Mouse (Mus musculus): Measurements from ENCODE around the gene Pdzrn3. TPM values are rescaled to one million over a fixed set of nuclear protein-coding genes. Genes with fewer than 3 reads are reported as not detected.

Gene Pdzrn3
- polyA plus RNA-seq, 1 experiment from 2014 or later: 20.2 TPM

GRCm38 (mm10) chr6:101363904-101364303 is 13.8 kb downstream of the Pdzrn3 start:
- Histone ChIP-seq H3K27ac (no peak overlapping the region), H3K4me3 (no peak overlapping the region), H3K4me1 (peaks cover 5% of the 10 kb centered on the region; the same call in 1 of the 2 replicates), H3K4me2 (no peak overlapping the region), H3K36me3 (replicated peaks) (no peaks in the 10 kb centered on the region), H3K27me3 (replicated peaks) (no peaks in the 10 kb centered on the region; the same call in 1 of the 2 replicates), H3K9me3 (no peaks in the 10 kb centered on the region), H3K9ac (no peak overlapping the region)
- WGBS: 82% methylated on average over 5 of the region's 5 CpGs
- no peak for ATAC-seq (replicated peaks)

GRCm38 (mm10) chr6:101362728-101363127 is 15.0 kb downstream of the Pdzrn3 start:
- H3K4me3 ChIP-seq: no peak overlapping the region
- no peak for ATAC-seq (replicated peaks)
- WGBS: 85% methylated on average over 5 of the region's 5 CpGs
- H3K9ac ChIP-seq: no peak overlapping the region
- H3K27ac ChIP-seq: no peak overlapping the region
- H3K4me1 ChIP-seq: peaks cover 5% of the 10 kb centered on the region; the same call in 1 of the 2 replicates
- no peak overlapping the region for H3K4me2 ChIP-seq
- no peaks in the 10 kb centered on the region for H3K9me3 ChIP-seq
- H3K36me3 ChIP-seq (replicated peaks): no peaks in the 10 kb centered on the region
- peaks cover 2% of the 10 kb centered on the region; the same call in 1 of the 2 replicates for H3K27me3 ChIP-seq (replicated peaks)

- Histone ChIP-seq H3K27me3 (replicated peaks) (peaks cover 2% of the 10 kb centered on the region; the same call in 1 of the 2 replicates), H3K4me1 (peaks cover 2% of the 10 kb centered on the region; the same call in 1 of the 2 replicates), H3K4me2 (no peak overlapping the region), H3K9me3 (no peaks in the 10 kb centered on the region), H3K36me3 (replicated peaks) (no peaks in the 10 kb centered on the region), H3K27ac (no peak overlapping the region), H3K4me3 (no peak overlapping the region), H3K9ac (no peak overlapping the region)
- WGBS: 82% methylated on average over 4 of the region's 4 CpGs
- no peak for ATAC-seq (replicated peaks)
Observed at GRCm38 (mm10) chr6:101362268-101362667, 15.4 kb downstream of the Pdzrn3 start.

- Histone ChIP-seq H3K36me3 (replicated peaks) (no peaks in the 10 kb centered on the region), H3K4me2 (no peak overlapping the region), H3K4me3 (no peak overlapping the region), H3K4me1 (no peaks in the 10 kb centered on the region), H3K9ac (no peak overlapping the region), H3K9me3 (no peaks in the 10 kb centered on the region), H3K27ac (no peak overlapping the region), H3K27me3 (replicated peaks) (0 out of 2 replicates have a peak, but pooled peaks cover 2% of the 10 kb centered on the region)
- ATAC-seq (replicated peaks): no peak; the same call in 1 of the 2 replicates
- WGBS: 68% methylated on average over 12 of the region's 12 CpGs
Observed at GRCm38 (mm10) chr6:101360211-101360737, 17.4 kb downstream of the Pdzrn3 start.

GRCm38 (mm10) chr6:101359646-101360045 is 18.1 kb downstream of the Pdzrn3 start:
- Histone ChIP-seq H3K27ac (no peak overlapping the region), H3K36me3 (replicated peaks) (no peaks in the 10 kb centered on the region), H3K27me3 (replicated peaks) (0 out of 2 replicates have a peak, but pooled peaks cover 2% of the 10 kb centered on the region), H3K4me3 (no peak overlapping the region), H3K9ac (no peak overlapping the region), H3K4me1 (0 out of 2 replicates have a peak, but pooled peaks cover under 1% of the 10 kb centered on the region), H3K4me2 (no peak overlapping the region), H3K9me3 (no peaks in the 10 kb centered on the region)
- WGBS: 76% methylated on average over 4 of the region's 4 CpGs
- ATAC-seq (replicated peaks): no peak

GRCm38 (mm10) chr6:101354887-101355286 is 22.8 kb downstream of the Pdzrn3 start:
- H3K27ac ChIP-seq: no peak overlapping the region

GRCm38 (mm10) chr6:101354230-101354881 is 23.3 kb downstream of the Pdzrn3 start:
- no peak overlapping the region for H3K27ac ChIP-seq
- H3K27me3 ChIP-seq (replicated peaks): 0 out of 2 replicates have a peak, but pooled peaks cover 2% of the 10 kb centered on the region
- ATAC-seq (replicated peaks): peak; percentile 68
- no peaks in the 10 kb centered on the region for H3K9me3 ChIP-seq
- 49% methylated on average over 8 of the region's 8 CpGs for WGBS
- H3K4me2 ChIP-seq: no peak overlapping the region
- H3K36me3 ChIP-seq (replicated peaks): no peaks in the 10 kb centered on the region
- peaks cover 19% of the 10 kb centered on the region for H3K4me1 ChIP-seq
- H3K4me3 ChIP-seq: no peak overlapping the region
- H3K9ac ChIP-seq: no peak overlapping the region

More at GRCm38 (mm10) chr6:101354887-101355286, 22.8 kb downstream of the Pdzrn3 start:
- H3K9ac ChIP-seq: no peak overlapping the region
- WGBS: 50% methylated on average over 1 of the region's 1 CpGs
- no peaks in the 10 kb centered on the region for H3K36me3 ChIP-seq (replicated peaks)
- H3K9me3 ChIP-seq: no peaks in the 10 kb centered on the region
- peaks cover 19% of the 10 kb centered on the region for H3K4me1 ChIP-seq
- ATAC-seq (replicated peaks): no peak
- no peak overlapping the region for H3K4me3 ChIP-seq
- H3K4me2 ChIP-seq: no peak overlapping the region
- 0 out of 2 replicates have a peak, but pooled peaks cover 2% of the 10 kb centered on the region for H3K27me3 ChIP-seq (replicated peaks)

GRCm38 (mm10) chr6:101353701-101354100 is 24.0 kb downstream of the Pdzrn3 start:
- Histone ChIP-seq H3K9me3 (no peaks in the 10 kb centered on the region), H3K4me2 (no peak overlapping the region), H3K9ac (no peak overlapping the region), H3K36me3 (replicated peaks) (no peaks in the 10 kb centered on the region), H3K4me3 (no peak overlapping the region), H3K4me1 (peaks cover 19% of the 10 kb centered on the region), H3K27ac (no peak overlapping the region), H3K27me3 (replicated peaks) (0 out of 2 replicates have a peak, but pooled peaks cover 1% of the 10 kb centered on the region)
- no peak; the same call in 1 of the 2 replicates for ATAC-seq (replicated peaks)
- WGBS: 44% methylated on average over 7 of the region's 7 CpGs

GRCm38 (mm10) chr6:101352626-101353025 is 25.1 kb downstream of the Pdzrn3 start:
- no peak for ATAC-seq (replicated peaks)
- H3K9ac ChIP-seq: no peak overlapping the region
- peaks cover 19% of the 10 kb centered on the region for H3K4me1 ChIP-seq
- H3K27ac ChIP-seq: no peak overlapping the region
- H3K36me3 ChIP-seq (replicated peaks): no peaks in the 10 kb centered on the region
- H3K9me3 ChIP-seq: no peaks in the 10 kb centered on the region
- no peak overlapping the region for H3K4me3 ChIP-seq
- H3K4me2 ChIP-seq: no peak overlapping the region
- no peaks in the 10 kb centered on the region for H3K27me3 ChIP-seq (replicated peaks)
- 43% methylated on average over 10 of the region's 10 CpGs for WGBS

- no peaks in the 10 kb centered on the region for H3K27me3 ChIP-seq (replicated peaks)
- no peak overlapping the region for H3K4me3 ChIP-seq
- H3K9ac ChIP-seq: no peak overlapping the region
- H3K27ac ChIP-seq: no peak overlapping the region
- H3K9me3 ChIP-seq: no peaks in the 10 kb centered on the region
- H3K4me1 ChIP-seq: peaks cover 19% of the 10 kb centered on the region
- no peak overlapping the region for H3K4me2 ChIP-seq
- no peak for ATAC-seq (replicated peaks)
- WGBS: 78% methylated on average over 1 of the region's 1 CpGs
- H3K36me3 ChIP-seq (replicated peaks): no peaks in the 10 kb centered on the region
Observed at GRCm38 (mm10) chr6:101351100-101351499, 26.6 kb downstream of the Pdzrn3 start.

- H3K4me1 ChIP-seq: peaks cover 19% of the 10 kb centered on the region
- H3K9ac ChIP-seq: no peak overlapping the region
- no peaks in the 10 kb centered on the region for H3K9me3 ChIP-seq
- no peaks in the 10 kb centered on the region for H3K27me3 ChIP-seq (replicated peaks)
- no peak for ATAC-seq (replicated peaks)
- H3K36me3 ChIP-seq (replicated peaks): no peaks in the 10 kb centered on the region
- H3K4me2 ChIP-seq: no peak overlapping the region
- H3K4me3 ChIP-seq: no peak overlapping the region
- WGBS: 39% methylated on average over 7 of the region's 7 CpGs
- no peak overlapping the region for H3K27ac ChIP-seq
Observed at GRCm38 (mm10) chr6:101350414-101350973, 27.2 kb downstream of the Pdzrn3 start.

- Histone ChIP-seq H3K4me2 (no peak overlapping the region), H3K27ac (no peak overlapping the region), H3K4me3 (no peak overlapping the region), H3K27me3 (replicated peaks) (no peaks in the 10 kb centered on the region), H3K36me3 (replicated peaks) (no peaks in the 10 kb centered on the region), H3K9me3 (no peaks in the 10 kb centered on the region), H3K9ac (no peak overlapping the region), H3K4me1 (peaks cover 8% of the 10 kb centered on the region)
- WGBS: 45% methylated on average over 5 of the region's 5 CpGs
- ATAC-seq (replicated peaks): no peak
Observed at GRCm38 (mm10) chr6:101348496-101348895, 29.2 kb downstream of the Pdzrn3 start.
